Mouse (Mus musculus) G1E (cell line): ENCODE measurements around the gene Dnajb5.

Source experiments
- CTCF ChIP-seq: IDR thresholded peaks from 2 replicates; pipeline ENCODE4 v1.5.1; 2012; ENCODE audit warnings: low read depth, low read length, inconsistent platforms, mixed read lengths
- GATA2 ChIP-seq: IDR thresholded peaks from 2 replicates; pipeline ENCODE4 v1.6.1; 2012; ENCODE audit warnings: low read depth, low read length, inconsistent platforms, borderline replicate concordance

GRCm38 (mm10) chr4:42950065-42950558 lies 498 bp downstream of the Dnajb5 start:
- no peak for TF ChIP-seq CTCF
- TF ChIP-seq GATA2 = no peak
